Mouse (Mus musculus): ENCODE measurements around the gene Hdgfl2. TPM values are rescaled to one million over a fixed set of nuclear protein-coding genes. Genes with fewer than 3 reads are reported as not detected.
"Not testable (repeated sequence)": the region's sequence is repeated elsewhere in the genome, so short reads cannot be mapped to it uniquely, and the experiment has no call there.

Gene Hdgfl2
- polyA plus RNA-seq, 1 experiment from 2014 or later, result 37.2 TPM

DNA sequence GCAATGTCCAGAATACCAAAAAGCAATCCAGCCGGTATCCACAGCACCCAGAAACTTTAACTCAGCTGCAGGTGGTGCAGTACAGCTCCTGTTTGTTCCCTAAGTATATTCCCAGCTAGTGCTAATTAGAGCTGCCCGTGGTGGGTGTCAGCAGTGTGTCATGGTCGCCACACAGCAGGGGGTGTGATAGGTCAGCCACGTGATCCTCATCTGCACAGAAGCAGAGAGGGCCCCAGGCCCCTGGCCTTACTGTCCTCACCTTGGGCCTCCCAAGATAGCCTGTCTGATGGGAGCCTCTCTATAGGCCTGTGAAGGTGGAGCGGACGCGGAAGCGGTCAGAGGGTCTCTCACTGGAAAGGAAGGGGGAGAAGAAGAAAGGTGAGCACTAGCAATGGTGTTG lies 18.7 kb downstream of the Hdgfl2 start:
- Histone ChIP-seq H3K27me3 (ENCODE audit: control insufficient read depth, insufficient read depth, low read depth, low read length) (no peaks in the 10 kb centered on the region), H3K4me1 (ENCODE audit: control insufficient read depth, low read depth, low read length) (no peaks in the 10 kb centered on the region), H3K27ac (ENCODE audit: low read length) (no peak overlapping the region), H3K9me3 (replicated peaks; ENCODE audit: control insufficient read depth, low read length) (no peaks in the 10 kb centered on the region), H3K4me3 (ENCODE audit: low read depth, low read length) (no peak overlapping the region), H3K36me3 (ENCODE audit: control insufficient read depth, insufficient read depth) (peaks cover 45% of the 10 kb centered on the region), H3K9ac (ENCODE audit: low read depth, low read length) (no peak overlapping the region), H3K4me2 (ENCODE audit: low read depth, low read length) (no peak overlapping the region)
- ATAC-seq (ENCODE audit: low read depth), result no peak
- 89% methylated on average over 8 of the region's 8 CpGs for WGBS (ENCODE audit: insufficient replicate concordance)

DNA sequence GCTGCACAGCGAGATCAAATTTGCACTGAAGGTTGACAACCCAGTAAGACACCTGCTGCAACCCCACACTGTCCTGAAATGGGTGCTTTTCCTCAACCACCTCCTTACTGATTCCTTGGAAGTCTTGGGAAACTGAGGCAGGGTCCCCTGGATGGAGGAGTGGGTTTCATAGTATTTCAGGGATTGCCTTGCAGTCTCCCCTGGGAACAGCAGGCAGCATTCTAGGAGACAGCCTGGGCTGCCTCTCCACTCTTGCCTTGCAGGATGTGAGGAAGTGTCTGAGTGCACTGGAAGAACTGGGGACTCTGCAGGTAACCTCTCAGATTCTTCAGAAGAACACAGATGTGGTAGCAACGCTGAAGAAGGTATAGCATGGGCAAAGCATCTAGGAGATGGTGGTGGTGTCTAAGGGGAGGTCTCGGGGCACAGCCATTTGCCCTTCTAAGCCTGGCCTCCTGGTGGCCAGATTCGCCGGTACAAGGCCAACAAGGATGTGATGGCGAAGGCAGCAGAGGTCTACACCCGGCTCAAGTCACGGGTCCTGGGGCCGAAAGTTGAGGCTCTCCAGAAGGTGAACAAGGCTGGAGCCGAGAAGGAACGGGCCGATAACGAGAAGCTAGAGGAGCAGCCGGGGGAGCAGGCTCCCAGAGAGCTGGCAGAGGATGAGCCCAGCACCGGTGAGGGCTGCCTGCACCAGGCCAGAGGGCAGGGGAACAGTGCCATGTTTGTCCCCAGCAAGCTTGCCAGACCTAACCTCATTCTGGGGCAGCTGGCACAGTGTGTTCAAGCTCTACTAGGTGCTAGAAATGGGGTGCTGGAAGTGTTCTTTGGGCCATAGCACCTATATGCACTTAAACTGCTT lies 19.5 kb downstream of the Hdgfl2 start:
- Histone ChIP-seq H3K4me2 (ENCODE audit: low read depth, low read length) (no peak overlapping the region), H3K4me3 (ENCODE audit: low read depth, low read length) (no peak overlapping the region), H3K27me3 (ENCODE audit: control insufficient read depth, insufficient read depth, low read depth, low read length) (no peaks in the 10 kb centered on the region), H3K4me1 (ENCODE audit: control insufficient read depth, low read depth, low read length) (no peaks in the 10 kb centered on the region), H3K36me3 (ENCODE audit: control insufficient read depth, insufficient read depth) (peaks cover 42% of the 10 kb centered on the region), H3K9me3 (replicated peaks; ENCODE audit: control insufficient read depth, low read length) (no peaks in the 10 kb centered on the region), H3K27ac (ENCODE audit: low read length) (no peak overlapping the region), H3K9ac (ENCODE audit: low read depth, low read length) (no peak overlapping the region)
- ATAC-seq (ENCODE audit: low read depth), result no peak
- 77% methylated on average over 15 of the region's 15 CpGs for WGBS (ENCODE audit: insufficient replicate concordance)

DNA sequence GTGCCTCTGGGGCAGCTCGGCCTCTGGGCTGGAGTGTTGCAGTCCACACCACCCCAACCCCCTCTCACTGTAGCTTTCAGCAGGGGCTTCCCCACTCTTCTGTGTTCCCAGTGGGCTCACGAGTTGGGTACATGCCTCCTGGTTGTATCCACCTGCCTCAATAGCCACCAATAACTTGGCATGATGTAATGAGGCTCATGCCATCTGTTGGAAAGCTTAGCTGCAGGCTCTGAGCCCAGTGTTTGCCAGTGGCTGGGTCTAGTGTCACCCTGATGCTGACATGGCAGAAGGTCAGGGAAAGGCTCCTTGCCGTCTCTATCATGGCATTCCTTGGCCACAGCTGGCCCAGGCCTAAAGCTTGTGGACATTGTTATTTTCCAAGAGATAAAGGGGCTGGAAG lies 21.4 kb downstream of the Hdgfl2 start:
- Histone ChIP-seq H3K4me3 (ENCODE audit: low read depth, low read length) (no peak overlapping the region), H3K4me2 (ENCODE audit: low read depth, low read length) (no peak overlapping the region), H3K9me3 (replicated peaks; ENCODE audit: control insufficient read depth, low read length) (no peaks in the 10 kb centered on the region), H3K36me3 (ENCODE audit: control insufficient read depth, insufficient read depth) (peaks cover 42% of the 10 kb centered on the region), H3K27ac (ENCODE audit: low read length) (no peak overlapping the region), H3K27me3 (ENCODE audit: control insufficient read depth, insufficient read depth, low read depth, low read length) (no peaks in the 10 kb centered on the region), H3K4me1 (ENCODE audit: control insufficient read depth, low read depth, low read length) (no peaks in the 10 kb centered on the region), H3K9ac (ENCODE audit: low read depth, low read length) (no peak overlapping the region)
- 70% methylated on average over 3 of the region's 3 CpGs for WGBS (ENCODE audit: insufficient replicate concordance)
- ATAC-seq (ENCODE audit: low read depth), result no peak

DNA sequence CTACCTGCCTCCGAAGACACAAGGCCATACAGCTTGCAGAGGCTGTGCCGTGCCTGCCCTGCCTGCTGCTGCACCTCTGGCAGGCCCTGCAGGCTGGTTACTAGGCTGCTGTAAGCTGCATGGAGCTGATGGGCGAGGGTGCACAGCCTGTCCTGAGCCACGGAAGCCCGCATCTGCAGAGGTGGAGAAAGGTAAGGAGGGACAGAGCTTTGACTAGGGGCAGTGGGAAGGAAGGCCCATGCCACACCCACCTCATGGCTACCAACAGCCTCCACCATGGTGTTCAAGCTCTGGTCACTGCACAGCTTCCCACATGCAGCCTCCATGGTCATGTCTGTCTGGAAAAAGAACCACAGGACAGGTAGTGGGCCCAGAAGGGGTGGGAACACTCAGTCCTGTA lies 22.7 kb downstream of the Hdgfl2 start:
- no peak overlapping the region for H3K9ac ChIP-seq (ENCODE audit: low read depth, low read length)
- no peak overlapping the region for H3K4me3 ChIP-seq (ENCODE audit: low read depth, low read length)
- peaks cover 37% of the 10 kb centered on the region for H3K36me3 ChIP-seq (ENCODE audit: control insufficient read depth, insufficient read depth)
- H3K4me1 ChIP-seq (ENCODE audit: control insufficient read depth, low read depth, low read length), result no peaks in the 10 kb centered on the region
- H3K4me2 ChIP-seq (ENCODE audit: low read depth, low read length), result no peak overlapping the region
- no peak for ATAC-seq (ENCODE audit: low read depth)
- no peaks in the 10 kb centered on the region for H3K27me3 ChIP-seq (ENCODE audit: control insufficient read depth, insufficient read depth, low read depth, low read length)
- WGBS (ENCODE audit: insufficient replicate concordance), result 87% methylated on average over 5 of the region's 5 CpGs
- no peak overlapping the region for H3K27ac ChIP-seq (ENCODE audit: low read length)
- no peaks in the 10 kb centered on the region for H3K9me3 ChIP-seq (replicated peaks; ENCODE audit: control insufficient read depth, low read length)

DNA sequence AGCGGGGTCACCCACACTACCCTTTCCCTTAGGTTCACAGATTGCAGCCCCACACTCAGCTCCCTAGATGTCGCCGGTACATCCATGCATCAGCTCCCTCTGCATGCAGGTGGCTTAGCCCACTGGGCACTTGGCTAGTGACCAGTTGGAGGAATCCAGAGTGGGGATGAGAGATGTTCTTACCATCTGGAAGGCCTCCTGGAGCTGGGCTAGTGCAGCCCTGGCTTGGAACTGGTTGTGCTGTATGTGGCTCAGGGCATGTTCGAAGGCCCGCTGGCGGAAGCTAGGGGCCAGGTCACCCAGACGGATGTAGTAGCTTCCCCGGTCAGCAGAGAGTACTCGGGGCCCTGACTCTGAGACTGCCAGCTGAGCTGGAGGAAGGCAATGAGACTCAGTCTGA lies 23.5 kb downstream of the Hdgfl2 start:
- H3K27me3 ChIP-seq (ENCODE audit: control insufficient read depth, insufficient read depth, low read depth, low read length), result no peaks in the 10 kb centered on the region
- no peak overlapping the region for H3K4me3 ChIP-seq (ENCODE audit: low read depth, low read length)
- no peaks in the 10 kb centered on the region for H3K4me1 ChIP-seq (ENCODE audit: control insufficient read depth, low read depth, low read length)
- H3K27ac ChIP-seq (ENCODE audit: low read length), result no peak overlapping the region
- peaks cover 30% of the 10 kb centered on the region for H3K36me3 ChIP-seq (ENCODE audit: control insufficient read depth, insufficient read depth)
- WGBS (ENCODE audit: insufficient replicate concordance), result 78% methylated on average over 9 of the region's 9 CpGs
- no peak overlapping the region for H3K9ac ChIP-seq (ENCODE audit: low read depth, low read length)
- no peak overlapping the region for H3K4me2 ChIP-seq (ENCODE audit: low read depth, low read length)
- no peak for ATAC-seq (ENCODE audit: low read depth)
- no peaks in the 10 kb centered on the region for H3K9me3 ChIP-seq (replicated peaks; ENCODE audit: control insufficient read depth, low read length)

DNA sequence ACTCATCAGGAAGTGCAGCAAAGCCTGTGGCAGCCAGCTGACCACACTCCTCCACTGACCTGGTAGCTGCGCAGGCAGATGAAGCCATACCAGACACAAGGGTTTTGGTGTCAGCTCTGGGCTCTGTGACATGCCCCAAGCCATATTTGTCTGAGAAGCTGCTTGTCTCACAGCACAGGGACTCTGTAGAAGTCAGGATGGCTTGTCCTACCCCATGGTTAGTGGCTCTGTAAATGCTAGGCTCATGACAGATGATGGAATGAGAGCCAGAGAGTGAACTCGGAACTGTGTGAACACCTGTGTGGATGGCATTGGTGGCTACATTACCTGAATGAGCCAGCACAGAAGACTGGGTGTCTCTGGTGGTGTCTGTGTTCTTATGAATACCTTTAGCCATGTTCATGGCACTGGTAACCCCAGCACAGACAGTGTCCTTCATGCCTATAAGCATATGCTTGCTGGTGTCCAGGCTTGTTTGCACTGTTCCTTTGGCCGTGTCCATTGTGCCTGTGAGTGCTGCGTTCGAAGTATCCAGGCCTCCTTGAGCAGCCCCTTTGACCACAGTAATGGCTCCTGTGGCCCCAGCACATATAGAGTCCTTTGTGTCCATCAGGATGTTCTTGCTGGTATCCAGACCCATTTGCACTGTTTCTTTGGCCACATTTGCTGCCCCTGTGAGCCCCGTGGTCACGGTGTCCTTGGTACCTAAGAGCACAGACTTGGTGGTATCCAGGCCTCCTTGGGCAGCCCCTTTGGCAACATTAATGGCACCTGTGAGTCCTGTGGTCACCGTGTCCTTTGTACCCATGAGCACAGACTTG lies 24.2 kb downstream of the Hdgfl2 start:
- ATAC-seq (ENCODE audit: low read depth), result no peak
- no peak overlapping the region for H3K4me3 ChIP-seq (ENCODE audit: low read depth, low read length)
- peaks cover 23% of the 10 kb centered on the region for H3K36me3 ChIP-seq (ENCODE audit: control insufficient read depth, insufficient read depth)
- WGBS (ENCODE audit: insufficient replicate concordance), result 82% methylated on average over 8 of the region's 8 CpGs
- no peaks in the 10 kb centered on the region for H3K9me3 ChIP-seq (replicated peaks; ENCODE audit: control insufficient read depth, low read length)
- H3K4me2 ChIP-seq (ENCODE audit: low read depth, low read length), result no peak overlapping the region
- H3K27me3 ChIP-seq (ENCODE audit: control insufficient read depth, insufficient read depth, low read depth, low read length), result no peaks in the 10 kb centered on the region
- no peak overlapping the region for H3K9ac ChIP-seq (ENCODE audit: low read depth, low read length)
- H3K4me1 ChIP-seq (ENCODE audit: control insufficient read depth, low read depth, low read length), result no peaks in the 10 kb centered on the region
- H3K27ac ChIP-seq (ENCODE audit: low read length), result no peak overlapping the region

DNA sequence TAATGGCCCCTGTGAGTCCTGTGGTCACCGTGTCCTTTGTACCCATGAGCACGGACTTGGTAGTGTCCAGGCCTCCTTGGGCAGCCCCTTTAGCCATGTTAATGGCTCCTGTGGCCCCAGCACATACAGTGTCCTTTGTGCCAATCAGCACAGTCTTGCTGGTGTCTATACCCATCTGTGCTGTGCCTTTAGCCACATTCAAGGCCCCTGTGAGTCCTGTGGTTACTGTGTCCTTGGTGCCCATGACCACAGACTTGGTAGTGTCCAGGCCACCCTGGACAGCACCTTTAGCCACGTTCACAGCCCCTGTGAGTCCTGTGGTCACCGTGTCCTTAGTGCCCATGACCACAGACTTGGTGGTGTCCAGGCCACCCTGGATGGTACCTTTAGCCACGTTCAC lies 25.4 kb downstream of the Hdgfl2 start:
- H3K4me3 ChIP-seq (ENCODE audit: low read depth, low read length); H3K27ac ChIP-seq (ENCODE audit: low read length); H3K4me2 ChIP-seq (ENCODE audit: low read depth, low read length); H3K4me1 ChIP-seq (ENCODE audit: control insufficient read depth, low read depth, low read length); H3K9ac ChIP-seq (ENCODE audit: low read depth, low read length); ATAC-seq (ENCODE audit: low read depth); H3K9me3 ChIP-seq (replicated peaks; ENCODE audit: control insufficient read depth, low read length); H3K27me3 ChIP-seq (ENCODE audit: control insufficient read depth, insufficient read depth, low read depth, low read length): not testable (repeated sequence)
- peaks cover 18% of the 10 kb centered on the region for H3K36me3 ChIP-seq (ENCODE audit: control insufficient read depth, insufficient read depth)
- 65% methylated on average over 2 of the region's 5 CpGs for WGBS (ENCODE audit: insufficient replicate concordance)

DNA sequence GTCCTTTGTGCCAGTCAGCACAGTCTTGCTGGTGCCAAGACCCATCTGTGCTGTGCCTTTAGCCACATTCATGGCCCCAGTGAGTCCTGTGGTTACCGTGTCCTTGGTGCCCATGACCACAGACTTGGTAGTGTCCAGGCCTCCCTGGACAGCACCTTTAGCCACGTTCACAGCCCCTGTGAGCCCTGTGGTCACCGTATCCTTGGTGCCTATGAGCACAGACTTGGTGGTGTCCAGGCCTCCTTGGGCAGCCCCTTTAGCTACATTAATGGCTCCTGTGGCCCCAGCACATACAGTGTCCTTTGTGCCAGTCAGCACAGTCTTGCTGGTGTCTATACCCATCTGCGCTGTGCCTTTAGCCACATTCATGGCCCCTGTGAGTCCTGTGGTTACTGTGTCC lies 27.0 kb downstream of the Hdgfl2 start:
- H3K27ac ChIP-seq (ENCODE audit: low read length); H3K4me1 ChIP-seq (ENCODE audit: control insufficient read depth, low read depth, low read length); H3K27me3 ChIP-seq (ENCODE audit: control insufficient read depth, insufficient read depth, low read depth, low read length); H3K4me3 ChIP-seq (ENCODE audit: low read depth, low read length); H3K9me3 ChIP-seq (replicated peaks; ENCODE audit: control insufficient read depth, low read length); H3K36me3 ChIP-seq (ENCODE audit: control insufficient read depth, insufficient read depth); H3K4me2 ChIP-seq (ENCODE audit: low read depth, low read length); ATAC-seq (ENCODE audit: low read depth); H3K9ac ChIP-seq (ENCODE audit: low read depth, low read length): not testable (repeated sequence)
- 78% methylated on average over 4 of the region's 4 CpGs for WGBS (ENCODE audit: insufficient replicate concordance)

DNA sequence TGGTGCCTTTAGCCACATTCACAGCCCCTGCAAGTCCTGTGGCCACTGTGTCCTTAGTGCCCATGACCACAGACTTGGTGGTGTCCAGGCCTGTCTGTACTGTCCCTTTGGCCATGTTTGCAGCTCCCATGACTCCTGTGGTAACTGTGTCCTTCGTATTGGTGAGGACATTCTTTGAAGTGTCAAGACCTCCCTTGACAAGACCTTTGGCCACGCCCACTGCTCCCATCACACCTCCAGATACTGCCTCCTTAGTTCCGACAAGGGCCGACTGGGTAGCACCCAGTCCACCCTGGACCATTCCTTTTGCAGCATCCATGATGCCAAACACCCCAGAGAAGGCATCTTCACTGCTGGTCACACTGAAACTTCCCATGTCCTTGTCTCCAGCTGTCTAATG lies 27.5 kb downstream of the Hdgfl2 start:
- Histone ChIP-seq H3K27ac (ENCODE audit: low read length) (no peak overlapping the region), H3K9ac (ENCODE audit: low read depth, low read length) (no peak overlapping the region), H3K4me3 (ENCODE audit: low read depth, low read length) (no peak overlapping the region), H3K4me2 (ENCODE audit: low read depth, low read length) (no peak overlapping the region), H3K27me3 (ENCODE audit: control insufficient read depth, insufficient read depth, low read depth, low read length) (no peaks in the 10 kb centered on the region), H3K9me3 (replicated peaks; ENCODE audit: control insufficient read depth, low read length) (no peaks in the 10 kb centered on the region), H3K4me1 (ENCODE audit: control insufficient read depth, low read depth, low read length) (no peaks in the 10 kb centered on the region), H3K36me3 (ENCODE audit: control insufficient read depth, insufficient read depth) (peaks cover 6% of the 10 kb centered on the region; the same call in 1 of the 2 replicates)
- WGBS (ENCODE audit: insufficient replicate concordance), result 50% methylated on average over 4 of the region's 4 CpGs
- ATAC-seq (ENCODE audit: low read depth), result no peak
